Mouse (Mus musculus) MEL (cell line): ENCODE data around the gene Ubn1. TPM values are rescaled to one million over a fixed set of nuclear protein-coding genes. Genes with fewer than 3 reads are reported as not detected.

Experiments
- DNase-seq: peaks from one replicate; pipeline ENCODE4 v3.0.0; 2011; ENCODE audit warnings: low read depth, low spot score
- H3K27ac ChIP-seq: 2 replicates; pipeline ENCODE4 v1.5.1; 2012; ENCODE audit warnings: low read depth, mild to moderate bottlenecking, control low read depth, low read length, moderate library complexity; ENCODE audit not compliant: control insufficient read depth
- H3K27me3 ChIP-seq, 2 experiments: fragments of 150-350 bp in 1 of 2; sonication (generic) in 1 of 2; 2 replicates each; pipeline ENCODE4 v1.6.1; 2012; ENCODE audit warnings: low read length in 2 of 2, mild to moderate bottlenecking in 2 of 2, improper control_type of control experiment in 1 of 2, moderate library complexity in 1 of 2; ENCODE audit not compliant: insufficient read depth in 2 of 2, control insufficient read depth in 1 of 2
- H3K36me3 ChIP-seq, 2 experiments: 2 replicates each; pipeline ENCODE4 v1.6.1; 2012 to 2014; ENCODE audit warnings: low read length in 2 of 2, improper control_type of control experiment in 1 of 2, inconsistent platforms in 1 of 2, mild to moderate bottlenecking in 1 of 2; ENCODE audit not compliant: insufficient read depth in 2 of 2, control insufficient read depth in 1 of 2
- H3K4me1 ChIP-seq, 2 experiments: fragments of 150-350 bp in 1 of 2; sonication (generic) in 1 of 2; 2 replicates each; pipeline ENCODE4 v1.6.1; 2012; ENCODE audit warnings: low read length in 2 of 2, improper control_type of control experiment in 1 of 2, mild to moderate bottlenecking in 1 of 2; ENCODE audit not compliant: insufficient read depth in 2 of 2, control insufficient read depth in 1 of 2
- H3K4me3 ChIP-seq, 2 experiments: fragments of 150-350 bp in 1 of 2; sonication (generic) in 1 of 2; 2 replicates each; pipeline ENCODE4 v1.5.1; 2012; ENCODE audit warnings: low read depth in 2 of 2, low read length in 2 of 2, mild to moderate bottlenecking in 2 of 2, moderate library complexity in 2 of 2, control low read depth in 1 of 2, improper control_type of control experiment in 1 of 2; ENCODE audit not compliant: control insufficient read depth in 1 of 2, insufficient read depth in 1 of 2
- H3K79me2 ChIP-seq: 2 replicates; pipeline ENCODE4 v1.6.1; 2012; ENCODE audit warnings: mild to moderate bottlenecking, low read length, moderate library complexity; ENCODE audit not compliant: control insufficient read depth, poor library complexity, insufficient read depth
- H3K9ac ChIP-seq: 2 replicates; pipeline ENCODE4 v1.6.1; 2012; ENCODE audit warnings: low read depth, mild to moderate bottlenecking, control low read depth, low read length, moderate library complexity; ENCODE audit not compliant: control insufficient read depth, poor library complexity, severe bottlenecking
- H3K9me3 ChIP-seq: fragments of 150-350 bp; sonication (generic); replicated peaks from 2 replicates; pipeline ENCODE4 v1.6.1; 2012; ENCODE audit warnings: mild to moderate bottlenecking, low read length, improper control_type of control experiment, moderate library complexity; ENCODE audit not compliant: insufficient read depth
- CTCF ChIP-seq, 3 experiments: IDR thresholded peaks in 2 of 3; conservative IDR thresholded peaks in 1 of 3; 2 replicates each; pipeline ENCODE4 v1.5.1; 2011 to 2012; ENCODE audit warnings: low read length in 3 of 3, low read depth in 2 of 3, mild to moderate bottlenecking in 2 of 3, improper control_type of control experiment in 1 of 3, inconsistent platforms in 1 of 3, mixed read lengths in 1 of 3, moderate library complexity in 1 of 3; ENCODE audit not compliant: control insufficient read depth in 1 of 3, insufficient read depth in 1 of 3, poor library complexity in 1 of 3, severe bottlenecking in 1 of 3
- EP300 ChIP-seq, 2 experiments: IDR thresholded peaks; 2 replicates each; pipeline ENCODE4 v1.6.1; 2011; ENCODE audit warnings: improper control_type of control experiment in 2 of 2, low read length in 2 of 2, low read depth in 1 of 2, mild to moderate bottlenecking in 1 of 2
- ETS1 ChIP-seq: IDR thresholded peaks from 2 replicates; pipeline ENCODE4 v1.6.1; 2012; ENCODE audit warnings: low read depth, mild to moderate bottlenecking, inconsistent platforms, low read length, improper control_type of control experiment, moderate library complexity
- HCFC1 ChIP-seq: IDR thresholded peaks from 2 replicates; pipeline ENCODE4 v1.6.1; 2012; ENCODE audit warnings: low read depth, mild to moderate bottlenecking, inconsistent platforms, low read length, improper control_type of control experiment, moderate library complexity
- KAT2A ChIP-seq: conservative IDR thresholded peaks from 2 replicates; pipeline ENCODE4 v1.6.1; 2012; ENCODE audit warnings: low read depth, low read length, improper control_type of control experiment, inconsistent platforms
- MAFK ChIP-seq: IDR thresholded peaks from 2 replicates; pipeline ENCODE4 v1.6.1; 2011; ENCODE audit warnings: low read depth, mild to moderate bottlenecking, low read length, improper control_type of control experiment, borderline replicate concordance
- MEF2A ChIP-seq: IDR thresholded peaks from 2 replicates; pipeline ENCODE4 v1.6.1; 2014; ENCODE audit warnings: low read depth, mild to moderate bottlenecking, inconsistent platforms, low read length, improper control_type of control experiment; ENCODE audit not compliant: poor library complexity, insufficient replicate concordance, severe bottlenecking; ENCODE audit errors: extremely low read depth
- NELFE ChIP-seq: IDR thresholded peaks from 2 replicates; pipeline ENCODE4 v1.6.1; 2011; ENCODE audit warnings: low read depth, low read length, improper control_type of control experiment
- POLR2A ChIP-seq, 2 experiments: IDR thresholded peaks; 2 replicates each; pipeline ENCODE4 v1.6.1; 2011 to 2012; ENCODE audit warnings: low read length in 2 of 2, mild to moderate bottlenecking in 2 of 2, control low read depth in 1 of 2, improper control_type of control experiment in 1 of 2, low read depth in 1 of 2, moderate library complexity in 1 of 2; ENCODE audit not compliant: control insufficient read depth in 1 of 2, insufficient read depth in 1 of 2, poor library complexity in 1 of 2
- POLR2AphosphoS2 ChIP-seq: IDR thresholded peaks from 2 replicates; pipeline ENCODE4 v1.6.1; 2011; ENCODE audit warnings: low read length, improper control_type of control experiment
- POLR2AphosphoS5 ChIP-seq: IDR thresholded peaks from 2 replicates; pipeline ENCODE4 v1.6.1; 2012; ENCODE audit warnings: low read depth, borderline replicate concordance, mild to moderate bottlenecking, inconsistent platforms, low read length, moderate library complexity, mixed read lengths
- RAD21 ChIP-seq: IDR thresholded peaks from 2 replicates; pipeline ENCODE4 v1.6.1; 2011; ENCODE audit warnings: mild to moderate bottlenecking, low read depth, low read length, improper control_type of control experiment
- RCOR1 ChIP-seq: IDR thresholded peaks from 2 replicates; pipeline ENCODE4 v1.6.1; 2012; ENCODE audit warnings: low read depth, mild to moderate bottlenecking, inconsistent platforms, low read length, improper control_type of control experiment
- SIN3A ChIP-seq: IDR thresholded peaks from 2 replicates; pipeline ENCODE4 v1.6.1; 2012; ENCODE audit warnings: low read length, improper control_type of control experiment, inconsistent platforms
- SMC3 ChIP-seq: IDR thresholded peaks from 2 replicates; pipeline ENCODE4 v1.6.1; 2011; ENCODE audit warnings: low read depth, low read length, improper control_type of control experiment
- TCF12 ChIP-seq: IDR thresholded peaks from 2 replicates; pipeline ENCODE4 v1.6.1; 2014; ENCODE audit warnings: low read depth, mild to moderate bottlenecking, inconsistent platforms, low read length, improper control_type of control experiment, moderate library complexity
- UBTF ChIP-seq: IDR thresholded peaks from 2 replicates; pipeline ENCODE4 v1.6.1; 2012; ENCODE audit warnings: low read depth, mild to moderate bottlenecking, inconsistent platforms, low read length, improper control_type of control experiment, moderate library complexity, borderline replicate concordance; ENCODE audit not compliant: insufficient read depth
- ZC3H11A ChIP-seq: IDR thresholded peaks from 2 replicates; pipeline ENCODE4 v1.6.1; 2012; ENCODE audit warnings: low read depth, mild to moderate bottlenecking, inconsistent platforms, low read length, improper control_type of control experiment
- ZNF384 ChIP-seq: IDR thresholded peaks from 2 replicates; pipeline ENCODE4 v1.6.1; 2012; ENCODE audit warnings: low read depth, mild to moderate bottlenecking, inconsistent platforms, low read length, improper control_type of control experiment
- polyA plus RNA-seq, 2 experiments: library from polyadenylated mRNA; stranded (reverse) in 1 of 2; unstranded in 1 of 2; fragments of >175 nt in 1 of 2; fragments of >200 nt in 1 of 2; gene quantifications; 2 replicates each; pipeline versions ENCODE4 v1.2.1 to v1.2.4; 2012; ENCODE audit warnings: low replicate concordance in 2 of 2, low read depth in 1 of 2; ENCODE audit not compliant: insufficient read length in 2 of 2, insufficient read depth in 1 of 2, missing spikeins in 1 of 2
- total RNA-seq: library from RNA; depleted of rRNA; stranded (reverse); fragments of 300-350 nt; gene quantifications from 2 replicates; pipeline ENCODE4 v1.2.3, GENCODE M21; 2012

Ubn1 gene
- total and polyA plus RNA-seq, 3 experiments = 18.1 to 34.5 (median 24.9) TPM

- no peak for TF ChIP-seq UBTF
- no peak for TF ChIP-seq SMC3
- peak; percentile 60; the same call in 1 of the 2 replicates for TF ChIP-seq SIN3A
- TF ChIP-seq MAFK = no peak
- no peak for TF ChIP-seq EP300 (IDR thresholded peaks at IDR 0.05; ENCODE audit: low read depth in 1 of 2, low read length in 2 of 2)
- TF ChIP-seq ZC3H11A = no peak
- no peak for TF ChIP-seq RCOR1
- TF ChIP-seq NELFE = peak; percentile 22; the same call in 1 of the 2 replicates
- TF ChIP-seq RAD21 = no peak
- no peak for TF ChIP-seq HCFC1
- TF ChIP-seq ETS1 = no peak
- TF ChIP-seq ZNF384 = no peak
- no peak; the same call in 1 of the 2 replicates for TF ChIP-seq POLR2AphosphoS5
- TF ChIP-seq CTCF (IDR thresholded peaks at IDR 0.05 in 2 of 3, conservative IDR thresholded peaks at IDR 0.05 in 1 of 3; ENCODE audit: control insufficient read depth in 1 of 3, insufficient read depth in 1 of 3, low read depth in 2 of 3, low read length in 3 of 3, poor library complexity in 1 of 3, severe bottlenecking in 1 of 3) = 0 out of 6 replicates have a peak, but pooled peaks of 1 of the 3 experiments have one; percentile 15
- TF ChIP-seq MEF2A = no peak
- peak; percentile 42; the same call in 1 of the 2 replicates for TF ChIP-seq POLR2AphosphoS2
- TF ChIP-seq POLR2A (IDR thresholded peaks at IDR 0.05; ENCODE audit: control insufficient read depth in 1 of 2, insufficient read depth in 1 of 2, low read depth in 1 of 2, low read length in 2 of 2, poor library complexity in 1 of 2) = peak; percentile 54 to 60; a peak in 2 of 4 replicates
- TF ChIP-seq KAT2A = no peak
- no peak for TF ChIP-seq TCF12
- TF ChIP-seq, all 39 proteins: peak for 9
These were observed 36.6 kb upstream of the Ubn1 start, which contains the start of gene Rogdi (continued) for GRCm38 (mm10) chr16:5013054-5013838.

GRCm38 (mm10) chr16:5014578-5014977, 35.3 kb upstream of the Ubn1 start:
- H3K27ac ChIP-seq = no peak overlapping the region
- peaks cover 0 to 15% of the 10 kb centered on the region in 2 experiments; a peak in 2 of 4 replicates for H3K4me1 ChIP-seq
- H3K36me3 ChIP-seq = peaks cover 2 to 6% of the 10 kb centered on the region in 2 experiments
- no peak overlapping the region for H3K9ac ChIP-seq
- DNase-seq = peak; percentile 9
- no peak overlapping the region for H3K4me3 ChIP-seq
- H3K79me2 ChIP-seq = no peaks in the 10 kb centered on the region
- H3K27me3 ChIP-seq = no peaks in the 10 kb centered on the region
- TF ChIP-seq SMC3 (no peak), POLR2A (IDR thresholded peaks at IDR 0.05; ENCODE audit: control insufficient read depth in 1 of 2, insufficient read depth in 1 of 2, low read depth in 1 of 2, low read length in 2 of 2, poor library complexity in 1 of 2) (0 out of 4 replicates have a peak, but pooled peaks of 1 of the 2 experiments have one; percentile 4)
- TF ChIP-seq, all 39 proteins: peak for 1
- no peaks in the 10 kb centered on the region for H3K9me3 ChIP-seq
